Mouse (Mus musculus) megakaryocyte, embryonic 14.5 days (primary cell): ENCODE data around the gene Tlk2.

ENCODE experiments used
- FLI1 ChIP-seq: IDR thresholded peaks from 2 replicates; pipeline ENCODE4 v1.6.1; 2012; ENCODE audit warnings: low read length, inconsistent platforms, mixed read lengths
- GATA1 ChIP-seq: IDR thresholded peaks from 3 replicates; pipeline ENCODE4 v1.6.1; 2012; ENCODE audit warnings: mixed read lengths, low read length, inconsistent platforms, borderline replicate concordance

DNA sequence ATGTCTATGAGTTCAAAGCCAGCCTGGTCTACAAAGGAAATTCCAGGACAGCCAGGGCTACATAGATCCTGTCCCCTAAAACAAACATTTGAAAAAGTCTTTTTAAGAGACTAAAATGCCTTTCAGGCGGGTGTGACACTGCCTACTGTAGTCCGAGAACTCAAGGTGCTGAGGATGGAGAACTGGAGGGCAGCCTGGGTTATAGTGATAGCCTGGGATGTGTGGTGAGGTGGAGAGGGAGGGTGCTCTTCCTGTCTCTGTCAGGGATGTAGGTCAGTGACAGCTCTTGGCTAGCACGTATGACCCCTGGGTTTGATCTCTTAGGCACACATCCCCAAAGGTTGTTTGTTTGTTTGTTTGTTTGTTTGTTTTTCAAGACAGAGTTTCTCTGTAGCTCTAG lies 34.5 kb upstream of the Tlk2 start:
- TF ChIP-seq GATA1: no peak
- TF ChIP-seq FLI1: no peak
